Mouse (Mus musculus) midbrain, embryonic 15.5 days (tissue): ENCODE data around the gene Slc41a1. TPM values are rescaled to one million over a fixed set of nuclear protein-coding genes. Genes with fewer than 3 reads are reported as not detected.

ENCODE experiments used
- ATAC-seq: fragments of 200-750 bp; cut with Nextera tagmentation; replicated peaks from 2 replicates; pipeline ENCODE4 v1.8.0; 2017; ENCODE audit warnings: moderate TSS enrichment
- H3K27ac ChIP-seq: fragments of 300-500 bp; sonication (generic); 2 replicates; pipeline ENCODE4 v1.5.1; 2015; ENCODE audit warnings: mild to moderate bottlenecking, inconsistent platforms
- H3K27me3 ChIP-seq: fragments of 300-500 bp; sonication (generic); replicated peaks from 2 replicates; pipeline ENCODE4 v1.6.1; 2015; ENCODE audit warnings: inconsistent platforms
- H3K36me3 ChIP-seq: fragments of 300-500 bp; sonication (generic); replicated peaks from 2 replicates; pipeline ENCODE4 v1.6.1; 2015; ENCODE audit warnings: inconsistent platforms
- H3K4me1 ChIP-seq: fragments of 300-500 bp; sonication (generic); 2 replicates; pipeline ENCODE4 v1.6.1; 2015; ENCODE audit warnings: inconsistent platforms
- H3K4me2 ChIP-seq: fragments of 300-500 bp; sonication (generic); 2 replicates; pipeline ENCODE4 v1.6.1; 2015; ENCODE audit warnings: inconsistent platforms, mild to moderate bottlenecking, moderate library complexity
- H3K4me3 ChIP-seq: fragments of 300-500 bp; sonication (generic); 2 replicates; pipeline ENCODE4 v1.5.1; 2015; ENCODE audit warnings: mild to moderate bottlenecking, inconsistent platforms
- H3K9ac ChIP-seq: fragments of 300-500 bp; sonication (generic); 2 replicates; pipeline ENCODE4 v1.6.1; 2015; ENCODE audit warnings: mild to moderate bottlenecking, inconsistent platforms
- H3K9me3 ChIP-seq: fragments of 300-500 bp; sonication (generic); 2 replicates; pipeline ENCODE4 v1.6.1; 2016; ENCODE audit warnings: inconsistent platforms
- WGBS: fragments of 180-500 bp; shearing (Covaris S2); methylation state at CpG from one replicate; pipeline ENCODE4 v1.1.7; 2015; ENCODE audit warnings: mixed read lengths; 5-methylcytosine and 5-hydroxymethylcytosine counted together
- polyA plus RNA-seq: library from polyadenylated mRNA; unstranded; fragments of >200 nt; fragmentation: Nextera tagmentation; extraction: Ambion mirVana; gene quantifications from 2 replicates; pipeline ENCODE4 v1.2.1, GENCODE M21; 2015

Slc41a1 gene
- polyA plus RNA-seq, 1 experiment from 2014 or later = 20.3 TPM

DNA sequence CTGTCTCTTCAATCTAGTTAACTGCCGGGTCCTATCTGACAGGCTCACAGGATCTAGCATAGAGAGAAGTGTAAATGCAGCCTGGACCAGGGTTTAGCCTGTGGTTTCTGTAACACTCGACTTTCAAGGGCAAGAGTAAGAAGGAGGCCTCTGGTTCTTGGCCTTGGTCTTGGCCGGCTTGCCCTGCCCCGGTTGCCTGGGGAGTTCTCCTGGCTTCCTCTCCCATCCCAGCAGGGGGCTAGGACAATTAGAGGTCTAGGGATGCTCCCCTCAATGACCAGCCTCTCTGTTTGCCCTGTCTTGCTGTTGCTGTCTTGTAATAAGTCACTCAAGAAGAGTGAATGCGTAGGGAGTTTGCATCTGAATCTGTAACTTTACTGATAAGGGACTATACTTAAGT lies 2.0 kb downstream of the Slc41a1 start:
- WGBS = 40% methylated on average over 5 of the region's 5 CpGs
- peaks cover 48% of the 10 kb centered on the region for H3K4me1 ChIP-seq
- no peak for ATAC-seq
- no peaks in the 10 kb centered on the region for H3K36me3 ChIP-seq
- H3K9me3 ChIP-seq = no peaks in the 10 kb centered on the region
- H3K4me3 ChIP-seq = peak overlapping the region; percentile 92
- H3K4me2 ChIP-seq = peak overlapping the region; percentile 85
- no peaks in the 10 kb centered on the region for H3K27me3 ChIP-seq
- H3K27ac ChIP-seq = no peak overlapping the region
- no peak overlapping the region for H3K9ac ChIP-seq

DNA sequence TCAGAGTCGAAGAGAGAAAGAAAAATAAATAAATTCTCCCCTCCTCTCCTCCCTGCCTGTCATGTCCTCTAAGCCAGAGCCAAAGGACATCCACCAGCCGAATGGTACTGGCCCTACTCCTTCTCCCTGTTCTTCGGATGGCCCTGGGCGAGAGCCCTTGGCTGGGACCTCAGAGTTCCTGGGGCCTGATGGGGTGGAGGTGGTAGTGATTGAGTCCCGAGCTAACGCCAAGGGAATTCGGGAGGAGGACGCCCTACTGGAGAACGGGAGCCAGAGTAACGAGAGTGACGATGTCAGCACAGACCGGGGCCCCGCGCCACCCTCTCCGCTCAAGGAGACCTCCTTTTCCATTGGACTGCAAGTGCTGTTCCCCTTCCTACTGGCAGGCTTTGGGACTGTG lies 3.3 kb downstream of the Slc41a1 start:
- H3K4me2 ChIP-seq = no peak overlapping the region

DNA sequence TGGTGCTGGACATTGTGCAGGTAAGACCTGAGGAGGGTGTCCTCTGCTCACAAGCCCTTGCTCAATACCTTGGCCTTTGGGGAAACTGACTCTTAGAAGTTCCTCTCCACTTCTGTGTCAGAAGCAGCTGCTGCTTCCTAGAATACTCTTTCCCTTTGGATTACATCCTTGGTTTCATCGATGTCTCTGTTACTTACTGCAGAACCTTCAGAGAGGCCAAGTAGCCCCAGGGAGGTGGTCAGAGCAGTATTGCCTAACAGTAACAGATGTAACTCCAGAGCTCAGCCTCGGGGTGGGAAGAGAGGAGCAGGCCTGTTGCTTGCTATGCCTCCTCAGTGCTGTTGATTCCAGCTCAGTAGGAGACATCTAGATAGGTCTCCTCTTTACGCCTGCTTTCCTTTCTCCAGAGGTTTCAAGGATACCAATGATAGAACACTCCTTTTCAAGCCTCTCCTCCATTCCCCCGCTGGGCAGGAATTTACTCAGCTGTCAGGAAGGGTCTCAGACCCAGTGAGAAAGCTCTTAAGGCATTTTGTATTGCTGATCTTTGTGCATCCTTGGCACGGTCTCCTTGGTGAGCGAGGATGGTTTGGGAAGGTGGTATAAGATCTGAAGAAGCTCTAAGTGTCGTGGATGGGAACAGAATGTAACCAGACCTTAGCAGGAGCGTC lies 3.8 kb downstream of the Slc41a1 start:
- WGBS = 83% methylated on average over 8 of the region's 8 CpGs
- Histone ChIP-seq H3K27ac (no peak overlapping the region), H3K4me3 (no peak overlapping the region)

More for the DNA sequence above, 3.3 kb downstream of the Slc41a1 start:
- no peaks in the 10 kb centered on the region for H3K27me3 ChIP-seq
- H3K27ac ChIP-seq = no peak overlapping the region
- no peaks in the 10 kb centered on the region for H3K36me3 ChIP-seq
- no peak for ATAC-seq
- no peak overlapping the region for H3K4me3 ChIP-seq
- no peak overlapping the region for H3K9ac ChIP-seq
- WGBS = 84% methylated on average over 15 of the region's 15 CpGs
- no peaks in the 10 kb centered on the region for H3K9me3 ChIP-seq
- peaks cover 48% of the 10 kb centered on the region for H3K4me1 ChIP-seq

DNA sequence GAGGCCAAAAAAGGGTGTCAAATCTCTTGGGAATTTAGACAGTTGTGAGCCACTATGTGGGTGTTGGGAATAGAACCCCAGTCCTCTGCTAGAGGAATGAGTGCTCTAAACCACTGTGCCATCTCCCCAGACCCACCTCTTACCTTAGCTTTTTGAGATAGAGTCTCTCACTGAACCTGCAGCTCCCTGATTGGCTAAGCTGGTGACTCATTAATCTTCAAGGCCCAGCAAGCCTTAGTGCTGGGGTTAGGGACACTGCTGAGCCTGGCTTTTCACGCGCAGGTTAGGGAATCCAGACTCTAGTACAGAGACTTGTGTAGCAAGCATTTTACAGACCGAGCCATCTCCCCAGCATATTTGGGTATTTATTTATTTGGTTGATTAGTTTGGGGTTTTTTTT lies 9.7 kb downstream of the Slc41a1 start:
- H3K4me3 ChIP-seq = no peak overlapping the region
- H3K4me1 ChIP-seq = peaks cover 6% of the 10 kb centered on the region
- WGBS = 78% methylated on average over 3 of the region's 3 CpGs
- H3K36me3 ChIP-seq = no peaks in the 10 kb centered on the region; the same call in 1 of the 2 replicates
- no peak overlapping the region for H3K27ac ChIP-seq
- H3K27me3 ChIP-seq = no peaks in the 10 kb centered on the region
- no peak overlapping the region for H3K9ac ChIP-seq
- ATAC-seq = no peak
- H3K4me2 ChIP-seq = no peak overlapping the region
- no peaks in the 10 kb centered on the region for H3K9me3 ChIP-seq

More for the DNA sequence above, 3.8 kb downstream of the Slc41a1 start:
- no peak for ATAC-seq
- Histone ChIP-seq H3K27me3 (no peaks in the 10 kb centered on the region), H3K9me3 (no peaks in the 10 kb centered on the region), H3K9ac (no peak overlapping the region), H3K4me1 (peaks cover 48% of the 10 kb centered on the region), H3K4me2 (no peak overlapping the region), H3K36me3 (no peaks in the 10 kb centered on the region)

DNA sequence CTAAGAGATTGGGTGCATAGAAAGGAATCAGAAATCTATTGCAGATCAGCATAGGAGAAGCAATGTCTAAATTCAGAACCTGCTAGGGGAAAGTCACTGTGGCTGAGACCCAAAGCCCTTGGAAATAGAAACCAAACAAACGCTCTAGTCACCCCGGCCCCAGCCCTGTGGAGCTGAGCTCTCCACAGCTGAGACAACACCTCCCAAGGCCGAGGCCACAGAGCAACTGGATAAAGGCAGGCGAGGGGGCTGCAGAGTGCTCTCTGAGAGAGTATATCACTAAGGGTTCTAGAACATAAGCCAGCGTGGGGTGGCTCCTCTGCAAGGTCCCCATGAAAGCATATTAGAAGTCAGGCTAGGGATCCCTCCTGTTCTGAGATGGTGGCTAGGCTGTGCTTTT lies 11.2 kb downstream of the Slc41a1 start:
- Histone ChIP-seq H3K27ac (no peak overlapping the region), H3K36me3 (no peaks in the 10 kb centered on the region; the same call in 1 of the 2 replicates), H3K4me1 (peaks cover 3% of the 10 kb centered on the region; the same call in 1 of the 2 replicates), H3K27me3 (no peaks in the 10 kb centered on the region), H3K9me3 (no peaks in the 10 kb centered on the region), H3K4me2 (no peak overlapping the region), H3K9ac (no peak overlapping the region), H3K4me3 (no peak overlapping the region)
- WGBS = 81% methylated on average over 5 of the region's 5 CpGs
- no peak for ATAC-seq

DNA sequence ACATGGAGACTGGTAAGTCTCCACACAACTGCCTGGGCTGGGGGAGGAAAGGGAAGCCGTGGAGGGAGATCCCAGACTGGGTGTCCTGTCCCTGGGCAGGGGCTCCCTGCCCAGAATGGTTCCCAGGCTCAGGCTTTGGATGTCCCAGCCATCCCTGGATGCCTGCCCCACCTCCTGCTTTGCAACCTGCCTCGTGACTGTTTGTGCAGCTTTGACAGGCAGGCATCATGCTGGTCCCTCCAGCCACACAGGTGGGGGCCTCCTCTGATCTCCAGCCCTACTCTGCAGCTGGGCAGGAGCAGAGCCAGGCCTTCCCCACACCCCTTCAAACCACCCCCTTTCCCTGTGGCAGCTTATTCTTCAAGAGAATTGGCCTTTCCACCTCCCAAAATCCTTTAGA lies 12.0 kb downstream of the Slc41a1 start:
- H3K4me2 ChIP-seq = no peak overlapping the region
- no peaks in the 10 kb centered on the region for H3K27me3 ChIP-seq
- no peaks in the 10 kb centered on the region for H3K4me1 ChIP-seq
- H3K27ac ChIP-seq = no peak overlapping the region
- no peaks in the 10 kb centered on the region; the same call in 1 of the 2 replicates for H3K36me3 ChIP-seq
- 49% methylated on average over 2 of the region's 2 CpGs for WGBS
- H3K9ac ChIP-seq = no peak overlapping the region
- no peak overlapping the region for H3K4me3 ChIP-seq
- ATAC-seq = no peak
- no peaks in the 10 kb centered on the region for H3K9me3 ChIP-seq

DNA sequence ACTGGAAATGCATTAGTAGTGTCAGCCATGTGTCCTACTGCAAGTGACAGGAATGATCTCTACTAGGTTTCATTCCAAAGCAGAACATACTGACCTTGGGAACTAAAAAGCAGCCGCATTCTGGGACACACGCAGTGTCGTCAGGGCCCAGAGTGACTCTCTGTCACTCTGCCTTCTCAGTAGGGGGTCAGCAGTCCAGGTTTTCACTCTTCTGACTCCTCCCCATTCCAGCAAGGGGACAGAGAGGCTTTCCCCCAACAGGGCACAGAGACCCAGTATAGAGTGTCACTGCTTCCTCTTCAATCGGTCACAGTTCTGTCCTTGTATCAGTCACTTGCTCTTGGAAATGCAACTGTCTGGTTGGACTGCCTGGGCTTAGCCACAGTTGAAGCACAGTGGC lies 14.9 kb downstream of the Slc41a1 start:
- no peak overlapping the region for H3K9ac ChIP-seq
- H3K27ac ChIP-seq = no peak overlapping the region
- no peaks in the 10 kb centered on the region for H3K4me1 ChIP-seq
- no peak for ATAC-seq
- H3K4me2 ChIP-seq = no peak overlapping the region
- no peak overlapping the region for H3K4me3 ChIP-seq
- no peaks in the 10 kb centered on the region; the same call in 1 of the 2 replicates for H3K36me3 ChIP-seq
- 82% methylated on average over 4 of the region's 4 CpGs for WGBS
- H3K9me3 ChIP-seq = no peaks in the 10 kb centered on the region
- no peaks in the 10 kb centered on the region for H3K27me3 ChIP-seq

DNA sequence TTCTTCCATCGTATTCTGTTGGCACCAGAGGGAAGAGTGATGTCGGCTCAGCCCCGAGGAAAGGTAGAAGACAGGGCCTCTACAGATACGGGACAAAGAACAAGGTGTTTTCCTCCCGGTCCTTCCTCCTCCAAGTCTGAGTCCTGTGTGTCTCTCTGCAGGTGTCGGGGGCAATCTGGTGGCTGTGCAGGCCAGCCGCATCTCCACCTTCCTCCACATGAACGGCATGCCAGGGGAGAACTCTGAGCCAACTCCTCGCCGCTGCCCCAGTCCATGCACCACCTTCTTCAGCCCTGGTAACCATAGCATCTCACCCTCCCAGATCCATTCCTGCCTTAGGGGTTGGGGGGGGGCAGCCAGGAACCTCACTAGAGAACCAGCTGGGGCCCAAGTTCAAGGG lies 16.5 kb downstream of the Slc41a1 start:
- H3K4me2 ChIP-seq = no peak overlapping the region
- H3K9ac ChIP-seq = no peak overlapping the region
- no peak overlapping the region for H3K4me3 ChIP-seq
- WGBS = 94% methylated on average over 10 of the region's 10 CpGs
- no peaks in the 10 kb centered on the region for H3K4me1 ChIP-seq
- H3K27me3 ChIP-seq = no peaks in the 10 kb centered on the region
- H3K9me3 ChIP-seq = no peaks in the 10 kb centered on the region
- no peaks in the 10 kb centered on the region; the same call in 1 of the 2 replicates for H3K36me3 ChIP-seq
- ATAC-seq = no peak
- H3K27ac ChIP-seq = no peak overlapping the region

DNA sequence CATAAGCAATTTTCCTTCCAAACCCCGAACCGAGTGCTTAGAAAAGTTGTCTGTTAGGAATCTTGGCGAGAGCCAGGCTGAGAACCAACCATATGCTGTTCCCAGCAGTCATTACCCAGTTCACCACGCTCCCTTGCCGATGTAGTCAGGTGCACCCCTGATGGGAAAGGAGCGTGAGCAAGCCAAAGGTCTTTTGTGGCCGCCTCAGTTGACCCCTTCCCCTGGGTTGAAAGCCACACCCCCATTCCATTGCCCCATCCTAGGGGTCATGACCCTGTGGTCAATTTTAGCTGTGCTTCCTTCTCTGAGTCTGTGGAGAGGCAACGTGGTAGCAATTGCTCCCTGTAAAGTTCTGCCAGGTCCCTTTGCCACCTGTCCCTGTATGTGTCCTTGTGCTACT lies 17.6 kb downstream of the Slc41a1 start:
- WGBS = 63% methylated on average over 8 of the region's 8 CpGs
- no peak for ATAC-seq

DNA sequence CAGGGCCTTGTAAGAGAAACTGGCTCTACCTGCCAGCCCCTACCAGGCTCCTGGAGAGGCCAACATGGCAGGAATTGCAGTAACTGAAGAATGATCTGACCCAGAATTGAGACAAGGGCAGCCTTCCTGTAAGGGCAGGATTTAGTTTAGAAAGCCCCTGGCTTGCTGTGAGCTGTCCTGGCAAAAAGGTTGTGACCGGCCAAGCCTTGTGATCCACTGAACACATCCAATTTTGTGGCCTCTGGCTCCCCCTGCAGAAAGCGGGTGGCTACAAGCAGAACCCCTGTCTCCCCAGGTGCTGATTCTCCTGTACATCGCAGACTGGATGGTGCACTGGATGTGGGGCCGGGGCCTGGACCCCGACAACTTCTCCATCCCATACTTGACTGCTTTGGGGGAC lies 19.0 kb downstream of the Slc41a1 start:
- Histone ChIP-seq H3K36me3 (no peaks in the 10 kb centered on the region; the same call in 1 of the 2 replicates), H3K27me3 (no peaks in the 10 kb centered on the region)
- ATAC-seq = no peak

More for the DNA sequence above, 17.6 kb downstream of the Slc41a1 start:
- Histone ChIP-seq H3K4me1 (no peaks in the 10 kb centered on the region), H3K36me3 (no peaks in the 10 kb centered on the region; the same call in 1 of the 2 replicates), H3K27me3 (no peaks in the 10 kb centered on the region), H3K27ac (no peak overlapping the region), H3K9ac (no peak overlapping the region), H3K4me2 (no peak overlapping the region), H3K4me3 (no peak overlapping the region), H3K9me3 (no peaks in the 10 kb centered on the region)

DNA sequence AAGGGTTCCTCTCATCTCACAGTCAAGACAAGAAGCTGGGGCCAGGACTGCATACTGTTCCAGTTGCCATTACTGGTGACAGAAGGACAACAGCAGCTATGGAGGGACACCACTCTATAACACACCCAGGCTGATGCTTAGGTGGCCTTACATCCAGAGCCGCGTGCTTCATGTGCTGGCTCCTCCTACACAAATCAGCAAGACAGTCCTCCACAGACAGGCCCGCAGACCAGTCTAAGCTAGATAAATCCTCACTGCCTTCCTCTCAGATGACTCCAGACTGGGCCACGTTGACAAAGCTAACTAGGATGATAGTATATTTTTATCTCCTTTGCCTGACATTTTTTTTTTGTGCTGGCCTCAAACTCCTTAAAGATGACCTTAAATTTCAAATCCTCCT lies 34.5 kb downstream of the Slc41a1 start:
- Histone ChIP-seq H3K9ac (no peak overlapping the region), H3K4me1 (no peaks in the 10 kb centered on the region), H3K9me3 (no peaks in the 10 kb centered on the region), H3K27ac (no peak overlapping the region), H3K36me3 (no peaks in the 10 kb centered on the region), H3K4me3 (no peak overlapping the region), H3K27me3 (no peaks in the 10 kb centered on the region), H3K4me2 (no peak overlapping the region)
- 78% methylated on average over 4 of the region's 4 CpGs for WGBS
- ATAC-seq = no peak

More for the DNA sequence above, 19.0 kb downstream of the Slc41a1 start:
- Histone ChIP-seq H3K9me3 (no peaks in the 10 kb centered on the region), H3K9ac (no peak overlapping the region), H3K4me1 (no peaks in the 10 kb centered on the region), H3K4me3 (no peak overlapping the region), H3K4me2 (no peak overlapping the region), H3K27ac (no peak overlapping the region)
- WGBS = 76% methylated on average over 5 of the region's 5 CpGs

DNA sequence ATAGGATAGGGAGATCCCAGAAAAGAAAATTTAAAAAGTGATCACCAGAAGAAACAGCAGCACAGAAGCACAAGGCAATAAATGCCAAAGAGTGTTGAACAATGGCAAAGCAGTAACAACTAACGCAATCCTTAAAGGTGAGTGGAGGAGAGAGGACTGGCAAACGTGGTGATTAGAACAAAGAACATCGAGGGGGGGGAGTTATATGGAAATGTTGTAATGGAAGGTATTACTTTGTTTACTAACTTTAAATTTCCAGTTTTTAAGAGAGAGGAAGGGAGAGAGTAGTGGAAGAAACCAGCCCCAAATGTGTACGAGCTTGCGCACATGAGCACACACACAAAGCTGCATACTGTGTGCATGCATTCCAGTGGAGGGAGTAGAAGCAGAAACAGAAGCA lies 38.3 kb downstream of the Slc41a1 start:
- WGBS = 80% methylated on average over 5 of the region's 5 CpGs
- no peak for ATAC-seq
- H3K36me3 ChIP-seq = no peaks in the 10 kb centered on the region
- H3K9ac ChIP-seq = no peak overlapping the region
- H3K4me2 ChIP-seq = no peak overlapping the region
- no peak overlapping the region for H3K4me3 ChIP-seq
- H3K27ac ChIP-seq = no peak overlapping the region
- H3K4me1 ChIP-seq = peaks cover 7% of the 10 kb centered on the region
- no peaks in the 10 kb centered on the region for H3K9me3 ChIP-seq
- no peaks in the 10 kb centered on the region; the same call in 1 of the 2 replicates for H3K27me3 ChIP-seq
